Mouse (Mus musculus) gastrocnemius, adult 18-20 months (tissue): ENCODE measurements at regions not wholly inside any gene's neighbourhood (a gene's known extent, or its start where the extent isn't known, plus 50 kb on each side); places are given as distances from the start of the nearest gene placed in this dataset.

Experiments
- DNase-seq: peaks from one replicate; pipeline ENCODE4 v3.0.0; 2021; ENCODE audit warnings: low spot score

GRCm38 (mm10) chr8:10825192-10825926 lies 182.9 kb downstream of the Irs2 start:
- peak; percentile 19 for DNase-seq

GRCm38 (mm10) chr8:10821901-10822300 lies 186.4 kb downstream of the Irs2 start:
- DNase-seq, result no peak

- no peak for DNase-seq
Observed at GRCm38 (mm10) chr8:10814499-10814898, 193.8 kb downstream of the Irs2 start.

- no peak for DNase-seq
Observed at GRCm38 (mm10) chr8:10812060-10812670, 196.1 kb downstream of the Irs2 start.

GRCm38 (mm10) chr8:10807040-10807439 lies 201.2 kb downstream of the Irs2 start:
- no peak for DNase-seq

- no peak for DNase-seq
Observed at GRCm38 (mm10) chr8:10805405-10806151, 202.7 kb downstream of the Irs2 start.

GRCm38 (mm10) chr8:10804974-10805373 lies 203.3 kb downstream of the Irs2 start:
- DNase-seq, result no peak

GRCm38 (mm10) chr8:10802003-10802402 lies 206.3 kb downstream of the Irs2 start:
- DNase-seq, result no peak

GRCm38 (mm10) chr8:10801580-10801979 lies 206.7 kb downstream of the Irs2 start:
- no peak for DNase-seq

GRCm38 (mm10) chr8:10798444-10798843 lies 209.8 kb downstream of the Irs2 start:
- DNase-seq, result no peak

GRCm38 (mm10) chr8:10794367-10795189 lies 213.7 kb downstream of the Irs2 start:
- no peak for DNase-seq

GRCm38 (mm10) chr8:10793670-10794366 lies 214.4 kb downstream of the Irs2 start:
- no peak for DNase-seq

GRCm38 (mm10) chr8:10788496-10789200 lies 219.6 kb downstream of the Irs2 start:
- peak; percentile 9 for DNase-seq

- DNase-seq, result no peak
Observed at GRCm38 (mm10) chr8:10785801-10786200, 222.5 kb downstream of the Irs2 start.

- DNase-seq, result no peak
Observed at GRCm38 (mm10) chr8:10785311-10785710, 222.9 kb downstream of the Irs2 start.

GRCm38 (mm10) chr8:10784481-10784880 lies 223.8 kb downstream of the Irs2 start:
- DNase-seq, result no peak

- no peak for DNase-seq
Observed at GRCm38 (mm10) chr8:10781860-10782259, 226.4 kb downstream of the Irs2 start.

- DNase-seq, result no peak
Observed at GRCm38 (mm10) chr8:10779636-10780035, 228.6 kb downstream of the Irs2 start.

GRCm38 (mm10) chr8:10775202-10776010 lies 232.9 kb downstream of the Irs2 start:
- no peak for DNase-seq
